Mouse (Mus musculus): ENCODE data around the gene Tcf23.
A peak's percentile ranks its signal among the peaks of the same experiment; 100 is the strongest.

GRCm38 (mm10) chr5:30949654-30950326 lies 18.7 kb upstream of the Tcf23 start:
- TF ChIP-seq CTCF (IDR thresholded peaks at IDR 0.05; ENCODE audit: extremely low read depth, insufficient read depth, insufficient read length, insufficient replicate concordance) (no peak), POLR2A (IDR thresholded peaks at IDR 0.05; ENCODE audit: low read depth, low read length) (peak; percentile 7; the same call in 1 of the 2 replicates)
